Mouse (Mus musculus): Measurements from ENCODE around the gene Ctdsp2.

DNA sequence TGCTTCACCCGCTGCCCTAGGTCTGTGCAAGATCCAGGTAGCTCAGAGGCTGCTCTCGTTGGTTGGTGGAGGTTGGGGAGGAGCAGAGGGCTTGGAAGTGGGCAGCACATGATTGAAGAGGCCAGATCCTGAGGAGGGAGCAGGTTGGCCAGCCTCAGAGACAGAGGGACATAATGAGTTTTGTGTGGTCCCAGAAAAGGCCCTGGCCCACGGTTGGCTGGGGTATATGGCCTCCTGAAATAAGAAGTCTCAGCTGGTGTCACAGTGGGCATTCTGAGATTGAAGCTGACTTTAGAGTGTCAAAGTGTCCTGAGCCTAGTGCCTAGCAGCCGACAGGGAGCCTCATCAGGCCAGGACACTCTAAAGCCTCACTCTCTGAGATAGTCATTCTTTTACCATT lies 6.6 kb downstream of the Ctdsp2 start:
- TF ChIP-seq CTCF (conservative IDR thresholded peaks at IDR 0.05; ENCODE audit: insufficient read depth, insufficient read length, low read depth, low read length), result no peak
- TF ChIP-seq POLR2A (IDR thresholded peaks at IDR 0.05; ENCODE audit: low read depth, low read length), result no peak
